Mouse (Mus musculus) forebrain, postnatal 0 days (tissue): ENCODE measurements at regions not wholly inside any gene's neighbourhood (a gene's known extent, or its start where the extent isn't known, plus 50 kb on each side); places are given as distances from the start of the nearest gene placed in this dataset.

ENCODE experiments used
- ATAC-seq: fragments of 200-750 bp; cut with Nextera tagmentation; 2 replicates; pipeline ENCODE4 v1.8.0; 2017; ENCODE audit warnings: mild to moderate bottlenecking, moderate library complexity
- DNase-seq: peaks from one replicate; pipeline ENCODE4 v3.0.0-alpha.2; 2015
- H3K27ac ChIP-seq: fragments of 300-500 bp; sonication (generic); 2 replicates; pipeline ENCODE4 v1.5.1; 2014; ENCODE audit warnings: low read depth, mild to moderate bottlenecking, antibody characterized with exemption, low read length, moderate library complexity, mixed read lengths
- H3K27me3 ChIP-seq: fragments of 300-500 bp; sonication (generic); 2 replicates; pipeline ENCODE4 v1.6.1; 2014; ENCODE audit warnings: mild to moderate bottlenecking, low read length, mixed read lengths; ENCODE audit not compliant: insufficient read depth
- H3K36me3 ChIP-seq: fragments of 300-500 bp; sonication (generic); 2 replicates; pipeline ENCODE4 v1.6.1; 2014; ENCODE audit warnings: mild to moderate bottlenecking, moderate library complexity; ENCODE audit not compliant: insufficient read depth
- H3K4me1 ChIP-seq: fragments of 300-500 bp; sonication (generic); 2 replicates; pipeline ENCODE4 v1.6.1; 2014; ENCODE audit warnings: antibody characterized with exemption; ENCODE audit not compliant: insufficient read depth
- H3K4me2 ChIP-seq: fragments of 300-500 bp; sonication (generic); 2 replicates; pipeline ENCODE4 v1.6.1; 2014; ENCODE audit warnings: low read depth, mild to moderate bottlenecking, moderate library complexity
- H3K4me3 ChIP-seq: fragments of 300-500 bp; sonication (generic); 2 replicates; pipeline ENCODE4 v1.5.1; 2014; ENCODE audit warnings: low read depth, low read length, mixed read lengths
- H3K9ac ChIP-seq: fragments of 300-500 bp; sonication (generic); 2 replicates; pipeline ENCODE4 v1.6.1; 2014; ENCODE audit warnings: mild to moderate bottlenecking
- H3K9me3 ChIP-seq: fragments of 300-500 bp; sonication (generic); 2 replicates; pipeline ENCODE4 v1.6.1; 2016; ENCODE audit warnings: low read length
- CTCF ChIP-seq: sonication (generic); IDR thresholded peaks from 2 replicates; pipeline ENCODE4 v1.5.1; 2016; ENCODE audit warnings: antibody characterized with exemption, control low read depth, low read depth
- WGBS: fragments of 180-500 bp; shearing (Covaris S2); extraction: QIAGEN DNeasy Blood & Tissue Kit; methylation state at CpG from one replicate; pipeline ENCODE4 v1.1.7; 2014; 5-methylcytosine and 5-hydroxymethylcytosine counted together

DNA sequence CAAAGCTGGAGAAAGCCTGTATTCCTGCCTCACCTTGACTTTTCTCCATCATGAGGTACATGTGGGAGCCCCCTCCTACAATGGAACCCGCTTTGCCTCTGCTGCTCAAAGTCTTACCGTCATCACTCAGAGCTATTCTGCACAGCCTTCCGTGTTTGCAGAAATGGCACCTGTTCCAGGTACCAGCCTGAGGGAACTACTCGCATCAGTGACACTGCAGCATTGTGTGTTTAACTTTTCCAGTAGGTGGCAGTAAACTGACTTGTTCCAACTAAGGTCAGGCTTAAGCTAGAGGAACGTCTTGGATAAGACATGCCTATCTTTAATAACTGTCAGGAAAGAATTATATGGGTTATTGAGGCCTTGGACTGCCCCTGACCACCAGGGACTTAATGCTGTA, 71.4 kb downstream of the Fam173b start:
- Histone ChIP-seq H3K4me3 (no peak overlapping the region), H3K9ac (no peak overlapping the region), H3K4me2 (no peak overlapping the region), H3K27me3 (no peaks in the 10 kb centered on the region), H3K27ac (no peak overlapping the region), H3K36me3 (no peaks in the 10 kb centered on the region), H3K4me1 (no peaks in the 10 kb centered on the region), H3K9me3 (no peaks in the 10 kb centered on the region)
- ATAC-seq (no peak), DNase-seq (peak; percentile 34)
- peak; percentile 62 for TF ChIP-seq CTCF
- 52% methylated on average over 5 of the region's 5 CpGs for WGBS

DNA sequence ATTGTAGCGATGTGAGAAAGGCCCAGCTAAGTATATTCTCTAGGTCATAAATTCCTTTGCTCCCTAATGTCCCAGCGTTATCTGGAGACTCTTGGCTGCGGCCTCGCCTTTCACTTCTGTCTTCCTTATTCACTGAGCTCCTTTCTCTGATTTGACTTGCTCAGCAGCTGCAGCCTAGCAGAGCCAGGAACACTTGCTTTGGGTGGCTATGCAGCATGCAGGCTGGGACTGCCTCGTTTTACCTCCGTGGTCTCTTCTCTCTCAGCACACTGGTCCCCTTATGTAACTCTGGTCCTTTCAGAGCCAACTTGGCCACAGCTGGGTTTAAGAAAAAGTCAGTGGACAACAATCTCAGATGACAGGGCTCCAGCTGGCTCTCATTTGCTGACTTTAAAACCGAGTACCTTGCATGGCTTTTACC, 75.1 kb downstream of the Fam173b start:
- H3K27me3 ChIP-seq: no peaks in the 10 kb centered on the region
- no peak for TF ChIP-seq CTCF
- H3K36me3 ChIP-seq: no peaks in the 10 kb centered on the region
- no peak overlapping the region for H3K4me3 ChIP-seq
- no peak overlapping the region for H3K27ac ChIP-seq
- ATAC-seq (peak; percentile 36; the same call in 1 of the 2 replicates), DNase-seq (no peak)
- no peak overlapping the region for H3K4me2 ChIP-seq
- H3K9me3 ChIP-seq: no peaks in the 10 kb centered on the region
- no peak overlapping the region for H3K9ac ChIP-seq
- H3K4me1 ChIP-seq: no peaks in the 10 kb centered on the region
- 62% methylated on average over 7 of the region's 7 CpGs for WGBS

- no peak overlapping the region for H3K9ac ChIP-seq
- H3K4me2 ChIP-seq: no peak overlapping the region
- H3K4me3 ChIP-seq: no peak overlapping the region
- no peaks in the 10 kb centered on the region for H3K4me1 ChIP-seq
- no peak for TF ChIP-seq CTCF
- no peak for DNase-seq
- WGBS: 85% methylated on average over 3 of the region's 3 CpGs
- no peaks in the 10 kb centered on the region for H3K27me3 ChIP-seq
- no peaks in the 10 kb centered on the region for H3K36me3 ChIP-seq
- H3K27ac ChIP-seq: no peak overlapping the region
- no peaks in the 10 kb centered on the region for H3K9me3 ChIP-seq
- ATAC-seq: no peak
Observed at GRCm38 (mm10) chr15:31693109-31693508, 91.5 kb downstream of the Fam173b start.

GRCm38 (mm10) chr15:31694877-31695671, 93.4 kb downstream of the Fam173b start:
- no peaks in the 10 kb centered on the region for H3K4me1 ChIP-seq
- no peak overlapping the region for H3K4me3 ChIP-seq
- no peak overlapping the region for H3K27ac ChIP-seq
- H3K9me3 ChIP-seq: no peaks in the 10 kb centered on the region
- 74% methylated on average over 8 of the region's 8 CpGs for WGBS
- no peak overlapping the region for H3K9ac ChIP-seq
- H3K4me2 ChIP-seq: no peak overlapping the region
- H3K27me3 ChIP-seq: no peaks in the 10 kb centered on the region
- peak; percentile 66 for ATAC-seq
- peak; percentile 58 for DNase-seq
- TF ChIP-seq CTCF: no peak
- no peaks in the 10 kb centered on the region for H3K36me3 ChIP-seq

DNA sequence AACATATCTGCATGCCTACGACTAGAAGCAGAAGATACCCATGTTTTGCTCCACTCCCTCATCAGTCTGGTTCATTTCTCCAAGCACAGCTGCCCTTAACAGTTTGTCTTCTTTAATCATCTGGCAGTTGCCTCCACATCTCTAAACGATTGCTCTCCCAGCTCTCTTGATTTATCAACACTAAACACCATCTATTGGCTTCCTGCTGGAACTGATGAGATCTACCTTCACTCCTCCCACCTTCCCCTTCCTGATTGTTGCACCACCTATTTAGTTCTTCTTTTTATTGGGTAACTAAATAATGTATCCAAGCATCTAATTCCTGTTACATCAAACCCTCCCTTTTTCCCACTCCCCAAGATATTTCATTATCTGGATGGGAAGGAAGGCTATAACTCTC, 101.7 kb downstream of the Fam173b start:
- H3K36me3 ChIP-seq: no peaks in the 10 kb centered on the region
- 81% methylated on average over 2 of the region's 2 CpGs for WGBS
- no peaks in the 10 kb centered on the region for H3K4me1 ChIP-seq
- no peak overlapping the region for H3K27ac ChIP-seq
- H3K9ac ChIP-seq: no peak overlapping the region
- no peak overlapping the region for H3K4me3 ChIP-seq
- no peak overlapping the region for H3K4me2 ChIP-seq
- H3K9me3 ChIP-seq: 0 out of 2 replicates have a peak, but pooled peaks cover 4% of the 10 kb centered on the region
- TF ChIP-seq CTCF: no peak
- DNase-seq (no peak), ATAC-seq (no peak)
- no peaks in the 10 kb centered on the region for H3K27me3 ChIP-seq

GRCm38 (mm10) chr15:31707416-31707815, 105.8 kb downstream of the Fam173b start:
- 61% methylated on average over 1 of the region's 1 CpGs for WGBS
- ATAC-seq (peak; percentile 25; the same call in 1 of the 2 replicates), DNase-seq (peak; percentile 36)
- Histone ChIP-seq H3K36me3 (no peaks in the 10 kb centered on the region), H3K4me2 (no peak overlapping the region), H3K9me3 (0 out of 2 replicates have a peak, but pooled peaks cover 4% of the 10 kb centered on the region), H3K27ac (no peak overlapping the region), H3K4me1 (no peaks in the 10 kb centered on the region), H3K27me3 (no peaks in the 10 kb centered on the region), H3K9ac (no peak overlapping the region), H3K4me3 (no peak overlapping the region)
- TF ChIP-seq CTCF: no peak

GRCm38 (mm10) chr15:31721019-31721418, 119.4 kb downstream of the Fam173b start:
- DNase-seq (no peak), ATAC-seq (no peak)
- Histone ChIP-seq H3K9ac (no peak overlapping the region), H3K4me3 (no peak overlapping the region), H3K4me2 (no peak overlapping the region), H3K27ac (no peak overlapping the region), H3K9me3 (no peaks in the 10 kb centered on the region), H3K36me3 (no peaks in the 10 kb centered on the region), H3K4me1 (no peaks in the 10 kb centered on the region), H3K27me3 (no peaks in the 10 kb centered on the region)
- no peak for TF ChIP-seq CTCF
- WGBS: 82% methylated on average over 1 of the region's 1 CpGs
